Mouse (Mus musculus) bone marrow macrophage, adult 2 months (primary cell): Measurements from ENCODE around the gene Nmt1.

ENCODE experiments used
- CTCF ChIP-seq: IDR thresholded peaks from 2 replicates; pipeline ENCODE4 v1.5.1; 2012; ENCODE audit warnings: low read depth, mild to moderate bottlenecking, low read length, moderate library complexity
- POLR2A ChIP-seq: IDR thresholded peaks from 2 replicates; pipeline ENCODE4 v1.6.1; 2012; ENCODE audit warnings: mild to moderate bottlenecking, low read depth, low read length, borderline replicate concordance

DNA sequence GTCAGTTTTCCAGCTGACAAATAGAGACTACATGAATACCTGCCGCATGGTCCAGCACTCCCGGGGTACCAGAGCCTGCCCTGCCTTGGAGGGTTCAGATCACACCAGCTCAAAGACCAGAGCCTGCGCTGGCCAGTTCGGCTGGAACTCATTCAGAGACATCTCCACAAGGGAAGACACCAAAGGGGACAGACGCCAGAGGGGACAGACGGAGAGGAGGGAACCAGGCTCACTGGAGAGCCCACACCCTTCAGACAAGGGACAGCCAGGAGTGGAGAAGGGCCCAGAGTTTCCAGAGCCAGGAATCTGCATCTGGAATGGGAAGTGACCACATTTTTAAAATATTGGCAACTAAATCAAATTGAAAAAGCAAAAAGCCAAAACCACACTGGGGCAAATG is 53.6 kb downstream of the Nmt1 start:
- no peak for TF ChIP-seq CTCF
- no peak for TF ChIP-seq POLR2A
